Mouse (Mus musculus) right cerebral cortex, postnatal 4 days (tissue): ENCODE measurements around the gene Rad9a.

Experiments used
- DNase-seq: peaks from one replicate; pipeline ENCODE4 v3.0.0-alpha.2; 2022

Rad9a gene

DNA sequence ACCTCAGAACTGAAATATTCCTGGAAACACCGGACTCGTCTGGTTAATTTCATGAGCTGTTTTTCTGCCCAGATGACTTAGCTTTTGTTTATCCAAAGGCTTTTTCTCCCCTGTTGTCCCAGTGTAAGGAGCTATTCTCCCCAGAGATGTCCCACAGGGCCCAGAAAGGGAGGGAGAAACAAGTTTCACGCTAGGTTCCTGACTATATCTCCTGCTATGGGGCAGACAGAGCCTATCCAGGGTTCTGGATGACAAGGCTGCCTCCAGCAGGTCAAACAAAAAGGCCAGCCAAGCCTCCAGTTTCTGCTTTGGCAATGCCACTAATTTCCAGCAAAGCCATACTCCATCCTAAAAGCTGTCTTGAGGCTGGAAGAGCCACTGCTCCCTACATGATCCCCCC is 16.4 kb upstream of the Rad9a start:
- no peak for DNase-seq

DNA sequence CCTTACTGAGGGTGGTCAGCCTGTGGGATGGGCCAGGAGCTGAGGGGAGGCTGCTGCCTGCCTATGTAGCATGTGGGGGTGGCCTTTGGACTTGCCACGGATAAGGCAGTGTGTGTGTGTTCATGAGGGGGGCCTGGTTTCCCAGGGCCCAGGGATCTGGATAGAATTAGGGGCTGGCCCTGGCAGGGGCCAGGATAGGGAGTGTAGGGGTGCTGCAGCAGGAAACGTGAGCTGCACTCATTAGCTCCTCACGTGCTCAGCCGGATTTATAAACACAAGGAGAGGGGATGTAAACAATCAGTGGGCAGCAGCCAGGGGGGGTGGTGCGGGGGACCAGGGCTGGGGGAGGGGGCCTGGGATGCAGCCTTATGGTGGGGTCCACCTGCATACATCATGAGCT is 15.7 kb upstream of the Rad9a start:
- no peak for DNase-seq

DNA sequence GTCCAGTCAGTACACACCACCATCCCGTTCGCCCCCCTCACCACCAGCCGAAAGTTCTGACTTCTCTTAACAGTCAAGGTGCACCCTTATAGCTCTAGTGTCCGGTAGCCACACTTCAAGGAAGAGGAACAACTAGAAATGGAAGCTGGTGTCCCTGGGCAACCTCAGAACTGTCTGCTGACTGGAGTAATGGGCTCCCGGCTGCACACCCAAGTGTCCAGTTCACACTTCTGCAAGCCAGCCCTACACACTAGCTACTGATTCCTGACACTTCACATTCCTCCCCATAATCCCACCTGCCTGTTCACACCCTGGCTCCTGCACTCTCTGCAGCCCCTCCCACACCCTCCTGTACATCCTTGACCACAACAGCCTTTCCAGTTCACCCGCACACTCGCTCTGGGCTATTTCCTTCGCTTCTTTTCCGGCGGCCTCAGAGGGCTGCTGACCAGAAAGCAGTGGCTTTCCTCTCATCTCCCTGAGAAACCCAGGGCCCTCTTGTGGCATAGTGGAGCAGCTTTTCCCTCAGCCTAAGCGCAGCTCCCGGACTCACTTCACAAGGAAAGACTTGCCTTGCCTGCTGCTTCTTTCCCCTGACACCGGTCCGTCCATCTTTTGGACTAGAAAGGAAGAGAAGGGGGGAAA is 14.7 kb upstream of the Rad9a start:
- DNase-seq = no peak

DNA sequence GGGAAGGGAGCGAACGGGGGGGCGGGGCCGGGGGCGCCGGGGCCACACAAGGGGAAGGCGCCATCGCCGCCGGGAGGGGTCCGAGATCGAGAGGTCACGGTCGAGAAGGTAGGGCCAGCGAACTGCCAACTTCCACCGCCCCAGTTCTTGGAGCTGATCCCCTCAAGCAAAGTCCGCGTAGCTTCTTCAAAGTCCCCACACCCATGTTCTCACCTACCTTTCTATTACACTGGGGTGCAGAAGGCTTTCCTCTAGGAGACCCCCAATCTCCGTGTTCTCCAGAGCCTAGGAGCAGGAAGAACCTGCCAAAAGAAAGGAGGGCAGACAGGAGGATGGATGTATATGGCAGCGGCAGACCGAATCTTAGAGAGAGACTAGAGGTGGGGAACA is 14.0 kb upstream of the Rad9a start:
- no peak for DNase-seq

DNA sequence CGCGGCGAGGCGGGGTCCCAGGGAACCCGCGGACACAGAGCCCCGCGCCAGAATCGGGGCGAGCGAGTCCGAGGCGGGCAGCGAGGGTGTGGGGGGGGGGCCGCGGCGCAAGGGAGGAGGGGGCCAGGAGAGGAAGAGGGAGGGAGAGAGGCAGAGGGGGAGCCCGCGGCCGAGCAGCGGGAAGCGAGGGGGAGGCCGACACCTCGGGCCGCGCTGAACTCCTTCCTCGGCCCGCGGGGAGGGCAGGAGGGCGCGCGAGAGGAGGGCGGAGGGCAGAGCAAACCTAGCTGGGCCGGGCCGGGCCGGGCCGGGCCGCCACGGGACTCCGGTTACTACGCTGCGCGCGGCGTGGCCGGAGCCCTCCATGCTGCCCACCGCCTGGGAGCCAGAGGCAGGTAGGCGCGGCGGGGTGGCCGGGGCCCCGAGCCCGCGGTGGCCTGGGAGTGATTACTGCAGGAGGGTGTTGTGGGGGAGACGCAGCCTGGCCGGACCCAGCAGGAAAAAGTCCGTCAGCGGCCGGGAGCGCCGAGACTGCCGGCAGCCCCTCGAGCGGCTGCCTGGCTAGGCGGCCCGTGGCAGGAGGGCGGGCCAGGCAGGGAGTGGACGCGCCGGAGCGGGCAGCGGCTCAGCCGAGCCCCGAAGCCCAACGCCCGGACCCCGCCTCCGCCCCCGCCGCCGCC is 13.4 kb upstream of the Rad9a start:
- no peak for DNase-seq

DNA sequence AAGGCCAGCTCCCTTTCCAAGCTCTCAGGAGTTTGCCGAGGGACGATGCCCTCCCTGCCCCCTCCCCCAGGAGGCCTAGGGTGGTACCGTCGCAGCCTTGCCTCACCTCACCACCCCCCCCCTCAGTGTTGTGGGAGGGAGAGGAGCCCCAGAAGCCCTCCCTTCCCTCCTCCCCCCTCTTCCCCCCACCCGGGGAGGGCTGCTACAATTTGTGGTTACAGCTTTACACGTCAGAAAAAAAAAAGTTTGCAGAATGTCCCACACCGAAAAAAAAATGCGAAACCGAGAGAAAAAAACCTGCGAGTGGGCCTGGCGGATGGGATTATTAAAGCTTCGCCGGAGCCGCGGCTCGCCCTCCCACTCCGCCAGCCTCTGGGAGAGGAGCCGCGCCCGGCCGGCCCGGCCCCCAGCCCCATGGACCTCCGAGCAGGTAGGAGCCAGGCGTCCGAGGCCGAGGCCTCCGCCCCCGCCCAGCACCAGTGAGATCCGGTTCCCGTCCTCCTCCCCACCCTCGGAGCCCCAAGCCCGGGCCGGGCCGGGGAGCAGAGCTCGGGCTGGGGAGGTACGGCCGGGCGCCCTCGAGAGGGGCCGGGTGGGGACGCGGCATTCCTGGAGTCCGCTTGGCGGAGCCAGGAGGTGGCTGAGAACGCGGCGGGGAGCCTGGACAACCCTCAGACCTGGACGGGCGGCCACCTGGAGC is 12.8 kb upstream of the Rad9a start, which contains the start of the genes Clcf1 and AC109138.7:
TSS of gene Clcf1 (plus strand) at position 168 of the 700 bp plus-strand sequence.
TSS of gene AC109138.7 (plus strand) at position 287 of the 700 bp plus-strand sequence.
- no peak for DNase-seq

DNA sequence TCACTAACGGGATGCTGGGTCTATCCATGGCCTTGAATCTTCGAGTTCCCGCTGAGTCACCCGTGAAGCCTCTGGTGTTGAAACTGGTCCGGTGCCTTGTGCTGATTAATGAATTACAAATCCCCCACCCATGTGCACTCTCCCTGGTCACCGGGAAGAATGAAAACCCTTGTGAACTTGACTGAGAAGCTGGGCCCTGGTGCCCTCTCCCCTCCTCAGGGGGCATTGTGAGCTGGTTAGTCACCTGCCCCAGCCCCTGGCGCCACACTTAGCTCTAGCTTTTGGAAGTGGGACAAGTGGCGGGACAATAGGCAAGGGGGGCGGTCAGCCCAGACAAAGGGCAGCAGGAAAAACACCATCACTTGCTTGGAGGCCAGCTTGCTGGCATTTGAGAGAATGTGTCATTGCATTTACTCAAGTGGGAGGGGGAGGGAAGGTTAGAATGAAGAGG is 12.1 kb upstream of the Rad9a start:
- no peak for DNase-seq

DNA sequence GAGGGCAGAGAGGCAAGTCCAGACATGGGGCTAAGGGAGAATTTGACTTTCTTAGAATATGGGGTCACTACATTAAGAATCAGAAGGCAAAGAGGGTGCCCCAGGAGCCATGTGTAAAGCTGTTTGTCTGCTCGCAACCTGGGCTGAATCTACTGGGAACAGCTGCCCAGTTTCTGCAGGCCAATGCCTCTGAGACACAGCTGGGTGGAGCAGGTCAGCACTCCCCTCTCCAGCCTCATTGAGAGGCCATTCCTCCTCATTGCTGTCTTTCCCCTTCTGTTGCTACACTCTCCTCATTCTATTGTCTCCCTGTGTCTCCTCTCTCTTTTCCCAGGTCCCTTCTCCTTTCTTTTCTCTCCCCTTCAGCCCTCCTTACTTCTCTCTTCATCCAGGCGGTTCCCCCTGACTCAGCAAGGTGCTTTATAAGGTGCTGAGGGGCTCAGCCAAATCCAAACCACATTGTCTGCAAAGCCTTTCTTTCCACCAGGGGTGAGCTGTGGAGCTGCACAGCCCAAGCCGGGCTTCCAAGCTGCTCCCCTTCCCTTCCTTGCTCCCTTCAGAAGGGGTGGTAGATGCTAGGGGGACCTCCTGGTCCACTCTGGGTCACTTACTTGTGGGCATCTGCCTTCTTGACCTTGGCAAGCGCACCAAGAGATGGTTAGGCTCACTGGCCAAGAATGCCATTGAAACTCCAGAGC is 10.6 kb upstream of the Rad9a start:
- DNase-seq = no peak

DNA sequence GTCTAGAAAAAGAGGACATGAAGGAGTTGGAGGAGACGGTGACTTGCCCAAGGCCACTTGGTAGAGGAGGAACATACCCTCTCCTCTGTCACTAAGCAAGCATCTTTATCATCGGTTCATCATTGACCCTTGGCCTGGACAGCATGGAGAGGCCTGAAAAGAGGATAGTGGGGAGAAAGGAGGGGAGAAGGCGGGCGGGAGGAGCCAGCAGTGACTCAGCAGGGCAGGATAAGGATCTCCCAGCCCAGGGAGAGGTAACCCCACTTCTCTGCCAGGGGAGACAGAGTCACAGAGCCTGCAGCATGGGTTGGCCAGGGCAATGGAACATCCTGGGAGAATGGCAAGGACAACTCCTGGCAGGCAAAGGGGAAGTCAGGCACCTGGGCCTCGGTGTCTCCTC is 7.1 kb upstream of the Rad9a start:
- DNase-seq = no peak

DNA sequence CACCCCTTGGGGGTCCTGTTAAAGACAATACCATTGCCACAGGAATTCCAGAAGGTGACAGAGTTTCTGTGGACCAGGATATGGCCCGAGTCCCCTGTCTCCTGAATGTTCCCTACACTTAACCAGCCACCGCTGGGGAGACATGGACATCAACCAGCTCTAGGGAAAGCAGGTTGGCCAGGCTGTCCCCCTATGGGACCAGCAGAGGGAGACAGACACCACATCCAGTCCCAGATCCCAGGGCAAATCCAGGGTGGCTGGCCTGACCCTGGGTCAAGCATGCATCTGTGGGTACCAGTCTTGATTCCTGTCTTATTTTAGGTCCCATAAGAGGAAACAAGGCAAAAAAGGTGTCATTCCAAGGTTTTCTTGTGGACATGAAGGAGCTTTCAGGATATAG is 5.5 kb upstream of the Rad9a start:
- no peak for DNase-seq

DNA sequence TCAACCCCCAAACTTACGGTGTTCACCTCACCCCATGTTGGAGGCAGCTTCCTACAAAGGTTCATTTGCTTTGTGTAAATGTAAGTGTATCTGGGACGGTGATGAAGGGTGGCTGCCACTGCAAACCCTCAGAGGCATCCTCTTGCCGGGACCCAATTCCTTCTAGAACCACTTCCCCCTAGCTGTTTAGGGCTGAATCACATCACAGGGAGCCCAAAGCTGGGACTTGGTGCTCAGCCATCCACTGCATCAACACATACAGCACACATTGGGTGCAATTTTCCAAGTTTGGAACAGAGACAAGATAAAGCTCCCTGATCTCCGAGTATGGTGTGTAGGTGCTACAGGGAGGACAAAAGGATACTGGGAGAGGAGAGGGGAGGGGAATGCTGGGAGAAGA is 3.4 kb upstream of the Rad9a start:
- DNase-seq = no peak

DNA sequence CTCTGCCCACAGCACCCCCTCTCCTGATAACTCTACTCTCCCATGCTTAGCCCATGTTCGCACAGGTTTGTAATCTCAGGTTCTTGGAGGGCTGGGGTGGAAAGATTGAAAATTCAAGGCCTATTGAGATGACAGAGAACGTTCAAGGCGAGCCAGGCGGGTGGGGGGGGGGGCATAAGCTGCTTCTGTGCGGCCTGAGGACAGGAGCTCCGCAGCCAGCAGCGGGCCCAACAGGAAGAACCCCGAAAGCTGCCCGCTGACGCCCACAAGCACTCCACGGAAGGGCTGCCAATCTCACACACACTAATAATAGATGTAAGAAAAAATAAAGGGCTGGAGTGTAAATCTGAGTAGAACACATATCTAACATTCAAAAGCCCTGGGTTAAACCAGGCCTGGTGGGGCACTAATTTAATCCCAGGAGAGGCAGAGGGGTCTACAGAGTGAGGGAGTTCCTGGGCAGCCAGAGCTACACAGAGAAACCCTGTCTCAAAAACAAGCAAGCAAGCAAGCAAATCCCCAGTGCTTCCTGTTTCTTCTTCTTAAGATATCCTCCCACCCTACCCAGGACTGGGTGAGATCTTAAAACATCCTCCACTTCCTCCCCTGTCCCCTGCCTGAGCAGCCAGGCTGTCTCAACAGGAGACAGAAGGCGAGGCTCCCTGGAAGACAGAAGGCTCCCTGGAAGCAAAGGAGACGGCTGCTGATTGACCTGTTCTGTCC is 2.3 kb upstream of the Rad9a start:
- no peak for DNase-seq

DNA sequence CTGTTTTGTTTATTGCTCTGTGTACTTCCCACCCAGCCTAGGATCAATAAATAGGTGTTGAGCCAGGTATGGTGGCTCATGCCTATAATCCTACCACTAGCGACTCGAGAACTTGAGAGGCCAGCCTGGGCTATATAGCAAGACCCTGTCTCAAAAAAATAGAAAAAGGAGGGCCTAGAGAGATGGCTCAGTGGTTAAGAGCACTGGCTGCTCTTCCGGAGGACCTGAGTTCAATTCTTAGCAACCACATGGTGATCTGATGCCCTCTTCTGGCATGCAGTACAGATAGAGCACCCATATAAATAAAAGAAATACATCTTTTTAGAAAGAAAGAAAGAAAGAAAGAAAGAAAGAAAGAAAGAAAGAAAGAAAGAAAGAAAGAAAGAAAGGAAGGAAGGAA is 1.7 kb upstream of the Rad9a start:
- DNase-seq = no peak

DNA sequence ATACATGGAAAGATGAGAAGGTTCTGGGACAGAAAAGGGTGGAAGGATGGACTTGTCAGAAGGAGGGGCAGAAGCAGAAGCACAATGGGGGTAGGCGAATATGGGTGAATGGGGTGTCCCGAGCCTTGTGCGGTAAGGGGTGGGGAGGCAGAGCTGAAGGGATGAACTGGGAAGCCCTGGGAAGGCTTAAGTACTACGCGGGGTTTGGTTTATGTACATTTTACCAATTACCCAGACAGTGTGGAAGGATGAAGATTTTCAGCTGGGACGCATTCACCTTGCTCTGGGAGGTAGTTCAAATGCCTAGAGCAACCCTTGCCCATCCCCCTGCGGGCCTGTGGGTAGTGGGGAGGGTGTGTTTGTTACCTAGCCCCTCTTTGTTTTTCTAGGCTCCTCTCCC is 687 bp upstream of the Rad9a start:
- DNase-seq = no peak

DNA sequence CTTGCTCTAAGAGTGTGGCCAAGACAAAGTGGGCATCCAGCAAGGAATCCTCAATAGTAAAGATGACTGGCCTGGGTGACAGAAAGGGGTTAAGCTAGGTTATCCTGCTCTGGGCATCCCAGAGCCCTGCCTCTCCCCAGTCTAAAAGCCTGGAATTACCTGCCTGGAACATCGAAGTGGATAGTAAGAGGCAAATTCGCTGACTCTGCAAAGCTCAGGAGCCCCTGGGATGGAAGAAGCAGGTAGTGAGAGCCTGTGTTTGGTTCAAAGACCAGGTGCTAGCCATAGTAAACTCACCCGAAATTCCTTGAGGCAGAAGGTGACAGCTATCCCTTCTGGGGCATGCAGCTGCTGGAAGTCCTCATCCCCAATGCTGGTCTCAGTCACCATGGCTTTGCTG is 4.3 kb downstream of the Rad9a start:
- no peak for DNase-seq

DNA sequence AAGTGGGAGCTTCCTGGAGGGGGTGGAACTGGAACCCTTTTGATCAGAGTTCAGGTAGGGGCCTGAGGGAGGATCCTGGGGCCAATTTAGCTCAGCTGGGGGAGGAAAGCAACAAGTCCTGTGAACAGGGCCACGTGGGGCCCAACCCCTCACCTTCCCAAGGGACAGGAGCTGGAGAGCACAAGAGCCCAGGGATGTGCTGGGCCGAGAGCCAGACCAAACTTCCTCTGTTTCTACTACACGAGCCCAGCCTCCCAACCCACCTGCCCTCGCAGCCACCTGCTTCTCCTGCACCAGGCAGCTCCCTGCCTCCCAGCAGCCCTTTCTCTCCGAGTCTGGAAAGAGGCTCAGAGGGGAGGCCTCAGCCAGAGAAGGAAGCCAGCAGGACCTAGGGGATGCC is 4.9 kb downstream of the Rad9a start:
- DNase-seq = no peak

DNA sequence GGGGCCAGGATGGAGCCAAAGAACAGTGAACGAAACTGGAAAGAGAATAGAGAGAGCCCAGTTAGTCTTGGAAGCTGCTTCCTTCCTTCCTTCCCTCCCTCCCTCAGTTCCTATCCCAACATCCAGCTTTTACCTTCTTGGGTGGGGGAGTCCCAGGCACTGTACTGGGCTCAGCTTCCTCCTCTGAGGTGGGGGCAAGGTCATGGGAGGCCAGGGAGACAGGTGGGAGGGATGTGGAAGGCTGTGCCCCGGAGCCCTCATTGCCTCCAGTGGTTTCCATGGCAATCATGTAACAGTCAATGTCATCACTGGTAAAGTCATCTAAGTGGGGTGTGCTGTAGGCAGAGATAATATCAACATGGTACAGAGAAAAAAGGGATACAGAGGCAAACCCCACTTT is 5.4 kb downstream of the Rad9a start:
- no peak for DNase-seq

DNA sequence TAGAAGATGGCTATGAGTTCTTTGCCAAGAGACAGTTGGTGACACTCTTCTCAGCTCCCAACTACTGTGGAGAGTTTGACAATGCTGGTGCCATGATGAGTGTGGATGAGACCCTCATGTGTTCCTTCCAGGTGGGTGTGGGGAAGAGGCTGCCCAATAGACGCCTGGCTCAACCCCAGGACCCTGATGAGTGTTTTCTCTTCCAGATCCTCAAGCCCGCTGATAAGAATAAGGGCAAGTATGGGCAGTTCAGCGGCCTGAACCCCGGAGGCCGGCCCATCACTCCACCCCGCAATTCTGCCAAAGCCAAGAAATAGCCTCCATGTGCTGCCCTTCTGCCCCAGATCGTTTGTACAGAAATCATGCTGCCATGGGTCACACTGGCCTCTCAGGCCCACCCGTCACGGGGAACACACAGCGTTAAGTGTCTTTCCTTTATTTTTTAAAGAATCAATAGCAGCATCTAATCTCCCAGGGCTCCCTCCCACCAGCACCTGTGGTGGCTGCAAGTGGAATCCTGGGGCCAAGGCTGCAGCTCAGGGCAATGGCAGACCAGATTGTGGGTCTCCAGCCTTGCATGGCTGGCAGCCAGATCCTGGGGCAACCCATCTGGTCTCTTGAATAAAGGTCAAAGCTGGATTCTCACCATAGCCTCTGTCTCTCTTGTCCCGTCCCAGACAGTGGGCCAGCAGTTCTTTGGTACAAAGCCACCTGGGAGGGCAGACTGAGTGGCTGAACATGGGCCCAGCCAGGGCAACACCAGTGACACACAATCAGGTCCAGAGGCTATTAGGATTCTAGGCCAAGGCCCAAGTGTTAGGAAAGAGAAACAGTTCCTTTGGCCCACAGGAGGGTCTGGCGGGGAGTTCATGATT is 6.4 kb downstream of the Rad9a start:
- DNase-seq = no peak

DNA sequence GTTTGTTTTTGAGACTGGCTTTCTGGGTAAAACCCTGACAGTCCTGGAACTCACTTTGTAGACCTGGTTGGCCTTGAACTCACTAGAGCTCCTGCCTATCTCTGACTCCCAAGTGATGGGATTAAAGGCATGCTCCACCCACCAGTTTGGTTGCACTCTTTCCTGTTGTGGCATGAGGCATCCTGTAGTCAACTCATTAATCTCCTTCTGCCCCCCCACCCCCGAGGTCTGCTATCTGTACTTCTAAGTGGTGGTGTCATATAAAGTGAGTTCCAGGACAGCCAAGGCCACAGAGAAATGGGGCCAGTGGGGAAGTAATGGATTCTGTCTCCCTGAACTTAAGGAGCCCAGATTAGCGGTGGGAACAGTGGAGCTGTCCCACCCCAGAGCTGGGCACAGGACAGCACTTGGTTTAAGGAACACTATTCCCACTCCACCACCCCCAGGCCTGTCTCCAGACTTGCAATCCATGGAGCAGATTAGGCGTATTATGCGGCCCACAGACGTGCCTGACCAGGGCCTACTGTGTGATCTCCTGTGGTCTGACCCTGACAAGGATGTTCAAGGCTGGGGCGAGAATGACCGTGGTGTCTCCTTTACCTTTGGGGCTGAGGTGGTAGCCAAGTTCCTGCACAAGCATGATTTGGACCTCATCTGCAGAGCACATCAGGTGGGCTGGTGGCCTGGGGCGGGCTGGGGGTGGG is 7.3 kb downstream of the Rad9a start:
- no peak for DNase-seq

DNA sequence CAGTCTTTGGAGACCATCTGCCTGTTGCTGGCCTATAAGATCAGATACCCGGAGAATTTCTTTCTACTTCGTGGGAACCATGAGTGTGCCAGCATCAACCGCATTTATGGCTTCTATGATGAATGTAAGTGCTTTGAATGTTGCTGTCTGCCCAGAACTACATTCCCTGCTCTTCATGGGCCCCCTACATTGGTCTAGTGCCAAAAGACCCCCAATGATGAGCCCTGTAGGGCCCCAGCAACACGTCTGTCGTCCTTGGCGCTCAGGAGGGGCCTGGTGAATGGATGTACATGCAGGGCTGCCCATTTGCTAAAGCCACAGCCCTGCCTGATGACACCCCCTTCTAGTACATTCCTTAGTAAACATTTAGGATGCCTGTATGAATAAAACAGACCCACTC is 8.3 kb downstream of the Rad9a start:
- DNase-seq = no peak
